Mouse (Mus musculus) kidney, embryonic 16.5 days (tissue): ENCODE results near the gene Zfp507. TPM values are rescaled to one million over a fixed set of nuclear protein-coding genes. Genes with fewer than 3 reads are reported as not detected.

Source experiments
- ATAC-seq: fragments of 200-750 bp; cut with Nextera tagmentation; 2 replicates; pipeline ENCODE4 v1.8.0; 2017; ENCODE audit warnings: moderate TSS enrichment; ENCODE audit not compliant: low FRiP score, low TSS enrichment
- H3K27ac ChIP-seq: fragments of 300-500 bp; sonication (generic); 2 replicates; pipeline ENCODE4 v1.5.1; 2014; ENCODE audit warnings: low read length
- H3K27me3 ChIP-seq: fragments of 300-500 bp; sonication (generic); 2 replicates; pipeline ENCODE4 v1.6.1; 2014; ENCODE audit warnings: low read length, control low read depth, mixed read lengths; ENCODE audit not compliant: insufficient read depth
- H3K36me3 ChIP-seq: fragments of 300-500 bp; sonication (generic); 2 replicates; pipeline ENCODE4 v1.6.1; 2014; ENCODE audit warnings: low read length, control low read depth, mixed read lengths; ENCODE audit not compliant: insufficient read depth
- H3K4me1 ChIP-seq: fragments of 300-500 bp; sonication (generic); 2 replicates; pipeline ENCODE4 v1.6.1; 2014; ENCODE audit warnings: low read length, control low read depth, mixed read lengths; ENCODE audit not compliant: insufficient read depth
- H3K4me2 ChIP-seq: fragments of 300-500 bp; sonication (generic); replicated peaks from 2 replicates; pipeline ENCODE4 v1.6.1; 2014; ENCODE audit warnings: low read depth, low read length
- H3K4me3 ChIP-seq: fragments of 300-500 bp; sonication (generic); 2 replicates; pipeline ENCODE4 v1.5.1; 2014; ENCODE audit warnings: mild to moderate bottlenecking, low read length
- H3K9ac ChIP-seq: fragments of 300-500 bp; sonication (generic); replicated peaks from 2 replicates; pipeline ENCODE4 v1.6.1; 2014; ENCODE audit warnings: low read length
- H3K9me3 ChIP-seq: fragments of 300-500 bp; sonication (generic); 2 replicates; pipeline ENCODE4 v1.6.1; 2016; ENCODE audit warnings: low read length, control low read depth
- WGBS: fragments of 180-500 bp; shearing (Covaris S2); extraction: QIAGEN DNeasy Blood & Tissue Kit; methylation state at CpG from one replicate; pipeline ENCODE4 v1.1.7; 2014; 5-methylcytosine and 5-hydroxymethylcytosine counted together
- polyA plus RNA-seq: library from polyadenylated mRNA; unstranded; fragments of >200 nt; fragmentation: Nextera tagmentation; extraction: Ambion mirVana; gene quantifications from 2 replicates; pipeline ENCODE4 v1.2.1, GENCODE M21; 2015

Zfp507 gene
- polyA plus RNA-seq, 1 experiment from 2014 or later = 15.5 TPM

DNA sequence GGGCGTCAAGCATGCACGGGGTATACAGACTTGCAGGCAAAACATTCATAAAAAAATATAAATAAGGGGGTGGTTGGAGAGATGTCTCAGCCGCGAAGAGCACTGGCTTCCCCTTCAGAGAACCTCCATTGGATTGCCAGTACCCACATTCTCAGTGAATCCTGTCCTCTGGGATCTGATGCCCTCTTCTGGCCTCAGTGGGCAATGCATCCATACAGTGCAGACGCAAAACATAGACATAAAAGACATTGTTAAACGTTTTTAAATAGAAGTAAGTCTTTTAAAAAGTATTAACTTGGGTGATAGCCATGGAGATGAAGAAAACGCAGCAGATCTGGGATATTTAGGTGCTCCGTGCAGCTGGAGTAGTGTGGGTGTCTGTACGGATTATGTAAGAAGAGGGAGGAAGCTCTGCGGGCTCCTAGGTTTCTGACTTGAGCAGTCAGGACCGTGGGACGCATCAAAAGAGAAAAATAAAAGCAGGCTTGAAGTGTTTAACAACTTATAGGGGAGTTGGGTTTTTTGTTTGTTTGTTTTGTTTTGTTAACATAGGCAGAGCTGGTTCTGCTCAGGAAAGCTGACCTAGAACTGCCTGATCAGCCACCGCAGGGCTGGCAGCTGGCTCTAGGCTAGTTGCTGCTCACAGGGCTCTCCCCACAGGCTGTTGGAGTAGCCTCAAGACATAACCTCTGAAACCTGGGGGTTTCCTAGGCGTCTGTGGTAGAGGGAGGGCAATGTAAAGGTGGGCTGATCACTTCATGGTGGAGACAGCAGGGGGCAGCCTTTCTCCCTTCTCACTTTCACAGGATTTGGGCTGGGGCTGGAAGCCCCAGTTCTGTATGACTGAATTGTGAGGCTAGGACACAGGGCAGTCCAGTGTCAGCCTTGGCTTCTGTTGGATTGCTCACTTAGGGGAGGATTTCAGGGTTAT lies 46.0 kb downstream of the Zfp507 start:
- 42% methylated on average over 14 of the region's 14 CpGs for WGBS
- Histone ChIP-seq H3K36me3 (no peaks in the 10 kb centered on the region), H3K27ac (no peak overlapping the region), H3K27me3 (no peaks in the 10 kb centered on the region), H3K9ac (no peak overlapping the region), H3K4me1 (peaks cover 14% of the 10 kb centered on the region), H3K4me2 (no peak overlapping the region), H3K9me3 (no peaks in the 10 kb centered on the region), H3K4me3 (no peak overlapping the region)
- no peak for ATAC-seq

DNA sequence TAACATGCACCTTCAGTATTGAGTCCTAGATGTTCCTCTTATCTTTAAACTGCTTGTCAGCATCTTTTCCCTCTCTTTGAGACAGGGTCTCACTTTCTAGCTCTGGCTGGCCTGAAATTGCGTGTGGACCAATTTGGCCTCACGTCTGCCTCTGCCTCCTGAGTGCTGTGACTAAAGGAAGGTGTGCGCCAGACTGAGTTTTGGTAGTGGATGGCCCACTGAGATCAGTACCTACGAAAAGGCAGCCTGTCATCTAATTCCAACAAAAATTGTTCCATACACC lies 48.0 kb downstream of the Zfp507 start:
- peak overlapping the region; percentile 95 for H3K4me3 ChIP-seq
- no peaks in the 10 kb centered on the region for H3K9me3 ChIP-seq
- H3K36me3 ChIP-seq = no peaks in the 10 kb centered on the region
- peaks cover 14% of the 10 kb centered on the region for H3K4me1 ChIP-seq
- WGBS = 67% methylated on average over 4 of the region's 4 CpGs
- H3K27me3 ChIP-seq = no peaks in the 10 kb centered on the region
- peak overlapping the region; percentile 88 for H3K9ac ChIP-seq
- peak overlapping the region; percentile 51; the same call in 1 of the 2 replicates for H3K27ac ChIP-seq
- H3K4me2 ChIP-seq = peak overlapping the region; percentile 98
- ATAC-seq = no peak

DNA sequence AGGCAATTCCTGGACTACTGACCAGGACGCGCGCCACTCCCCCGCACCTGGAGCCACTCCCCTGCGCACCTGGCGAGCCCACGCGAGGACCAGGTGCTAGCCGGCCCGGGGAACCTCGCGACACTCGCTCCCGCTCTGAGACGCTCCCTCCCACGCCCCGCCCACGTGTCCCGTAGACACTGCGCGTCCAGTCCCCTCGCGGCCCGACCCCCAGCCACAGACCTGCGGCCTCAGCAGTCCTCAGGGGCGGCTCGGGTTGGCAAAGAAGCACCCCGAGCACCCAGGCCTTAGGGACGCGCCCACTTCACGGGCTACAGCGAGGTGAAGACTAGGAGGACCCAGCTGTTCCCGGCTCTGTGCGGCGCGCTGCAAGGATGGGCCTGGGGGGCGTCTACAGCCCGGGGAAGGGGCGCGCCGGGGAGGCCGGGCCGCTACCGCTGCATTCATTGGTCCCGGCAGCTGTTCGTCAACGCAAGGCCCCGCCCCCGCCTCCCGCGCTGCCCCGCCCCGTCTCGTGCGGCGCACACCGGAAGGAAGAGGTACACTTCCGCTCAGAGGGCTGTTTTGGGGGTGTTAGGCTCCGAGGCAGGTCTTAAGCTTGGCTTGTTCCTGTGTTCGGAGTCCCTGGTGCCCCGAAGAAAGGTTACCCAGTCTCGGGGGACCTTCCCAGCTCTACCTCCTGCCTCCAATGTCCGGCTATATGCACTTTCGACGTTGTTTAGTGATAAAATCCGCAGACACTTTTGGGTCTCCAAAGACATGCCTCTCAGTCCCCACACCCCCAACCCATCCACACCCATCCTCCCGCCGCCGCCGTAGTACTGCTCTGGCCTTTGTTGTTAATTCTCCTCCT lies 48.5 kb downstream of the Zfp507 start, which contains the start of gene Dpy19l3:
Dpy19l3 (minus strand) TSS at position 422 of the 853 bp plus-strand sequence.
- H3K4me3 ChIP-seq = peak within 1 kb of the TSS; percentile 95

DNA sequence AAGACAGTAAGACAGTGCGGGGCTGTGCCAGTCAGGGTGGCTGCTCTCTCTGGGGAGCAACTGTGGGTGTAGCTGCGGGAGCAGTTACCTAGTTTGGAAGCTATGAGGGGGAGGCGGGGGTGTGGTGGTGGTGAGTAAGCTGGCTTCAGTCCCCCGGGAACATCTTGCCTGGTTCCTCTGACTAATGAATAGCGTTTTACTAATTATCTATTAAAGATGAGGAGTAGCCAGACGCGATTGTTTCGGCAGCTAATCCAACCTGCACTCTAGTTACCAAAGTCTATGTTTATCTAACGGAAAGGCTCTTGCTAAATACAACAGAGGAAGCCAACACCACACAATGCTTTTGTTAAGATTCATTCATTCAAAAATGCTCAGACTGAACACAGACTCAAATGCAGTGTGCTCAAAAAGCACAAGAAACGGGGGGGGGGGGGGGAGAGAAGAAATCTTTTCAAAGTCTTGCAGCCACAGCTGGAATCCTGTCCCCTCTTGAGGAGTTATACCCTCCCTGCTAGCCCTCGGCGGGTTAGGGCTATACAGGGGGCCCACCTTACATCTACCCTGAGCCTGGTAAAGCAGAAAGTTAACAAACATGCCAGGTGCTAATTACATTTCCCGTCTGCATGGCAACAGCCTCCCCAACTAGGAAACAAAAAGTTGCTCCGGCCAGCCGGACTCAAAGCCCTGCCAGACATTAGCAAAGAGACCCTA lies 49.3 kb downstream of the Zfp507 start:
- Histone ChIP-seq H3K4me1 (peaks cover 14% of the 10 kb centered on the region), H3K27ac (no peak overlapping the region)
- 4% methylated on average over 15 of the region's 15 CpGs for WGBS

More for the DNA sequence above, 48.5 kb downstream of the Zfp507 start, which contains the start of gene Dpy19l3:
- peak within 1 kb of the TSS; percentile 51; the same call in 1 of the 2 replicates for H3K27ac ChIP-seq
- peaks cover 5% of the 10 kb centered on the region for H3K36me3 ChIP-seq
- no peaks in the 10 kb centered on the region for H3K27me3 ChIP-seq
- H3K4me2 ChIP-seq = peak within 1 kb of the TSS; percentile 98
- no peaks in the 10 kb centered on the region for H3K9me3 ChIP-seq
- WGBS = under 1% methylated on average over 67 of the region's 70 CpGs
- H3K4me1 ChIP-seq = peaks cover 14% of the 10 kb centered on the region
- ATAC-seq = peak; percentile 97
- H3K9ac ChIP-seq = peak within 1 kb of the TSS; percentile 88

DNA sequence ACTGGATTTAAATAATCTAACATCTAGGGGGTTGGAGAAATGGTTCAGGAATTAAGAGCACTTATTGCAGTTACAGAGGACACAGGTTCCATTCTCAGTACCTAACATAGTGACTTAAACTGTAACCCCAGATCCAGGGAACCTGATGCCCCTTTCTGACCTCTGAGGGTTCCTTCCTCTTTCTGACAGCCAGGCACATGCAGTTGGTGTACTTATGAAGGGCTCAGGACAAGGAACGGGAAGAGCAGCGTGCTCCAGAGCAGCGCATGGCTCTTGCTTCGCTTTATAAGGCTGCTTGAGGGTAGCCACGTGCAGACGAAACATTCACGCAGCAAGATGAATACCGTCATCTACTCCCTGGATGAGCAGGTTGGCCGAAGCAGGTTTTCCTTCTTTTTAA lies 51.9 kb downstream of the Zfp507 start:
- WGBS = 97% methylated on average over 9 of the region's 9 CpGs
- ATAC-seq = no peak
- Histone ChIP-seq H3K4me2 (no peak overlapping the region), H3K4me1 (peaks cover 14% of the 10 kb centered on the region), H3K9me3 (no peaks in the 10 kb centered on the region; the same call in 1 of the 2 replicates), H3K27ac (no peak overlapping the region), H3K27me3 (no peaks in the 10 kb centered on the region), H3K9ac (no peak overlapping the region), H3K36me3 (peaks cover 27% of the 10 kb centered on the region), H3K4me3 (no peak overlapping the region)

More for the DNA sequence above, 49.3 kb downstream of the Zfp507 start:
- H3K4me2 ChIP-seq = peak overlapping the region; percentile 98
- no peaks in the 10 kb centered on the region for H3K27me3 ChIP-seq
- H3K36me3 ChIP-seq = peaks cover 11% of the 10 kb centered on the region
- H3K9me3 ChIP-seq = no peaks in the 10 kb centered on the region
- peak overlapping the region; percentile 88 for H3K9ac ChIP-seq
- peak overlapping the region; percentile 95 for H3K4me3 ChIP-seq
- ATAC-seq = peak; percentile 34

DNA sequence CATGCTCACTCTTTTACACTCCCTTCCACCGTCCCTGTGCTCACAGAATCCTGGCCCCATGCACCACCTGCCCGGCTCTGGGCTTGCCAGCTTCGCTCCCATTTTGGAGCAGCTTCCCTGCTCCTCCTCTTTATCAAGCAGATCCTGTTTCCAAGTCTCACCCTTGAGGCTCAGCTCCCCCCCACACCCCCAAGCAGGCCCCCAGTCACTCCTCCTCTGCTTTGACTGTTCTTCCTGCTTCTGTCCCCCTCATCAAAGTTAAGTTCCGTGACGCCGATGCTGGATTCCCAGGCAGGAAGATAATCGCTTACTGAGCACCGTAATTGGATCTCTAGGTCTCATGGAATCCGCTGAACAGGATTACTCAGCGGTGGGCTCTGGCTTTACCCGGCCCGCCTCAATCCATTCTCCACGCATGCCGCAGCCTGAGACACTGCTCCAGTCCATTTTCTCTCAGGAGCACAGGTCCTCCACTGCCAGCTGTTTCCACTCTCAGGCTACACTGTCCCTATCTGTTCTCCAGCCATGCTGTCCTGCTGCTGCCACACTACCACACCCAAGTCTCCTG lies 55.3 kb downstream of the Zfp507 start:
- Histone ChIP-seq H3K27me3 (no peaks in the 10 kb centered on the region), H3K4me3 (no peak overlapping the region), H3K9ac (no peak overlapping the region), H3K4me2 (no peak overlapping the region), H3K36me3 (peaks cover 31% of the 10 kb centered on the region), H3K9me3 (no peaks in the 10 kb centered on the region; the same call in 1 of the 2 replicates), H3K27ac (no peak overlapping the region), H3K4me1 (peaks cover 5% of the 10 kb centered on the region; the same call in 1 of the 2 replicates)
- WGBS = 40% methylated on average over 14 of the region's 14 CpGs
- ATAC-seq = peak; percentile 58

DNA sequence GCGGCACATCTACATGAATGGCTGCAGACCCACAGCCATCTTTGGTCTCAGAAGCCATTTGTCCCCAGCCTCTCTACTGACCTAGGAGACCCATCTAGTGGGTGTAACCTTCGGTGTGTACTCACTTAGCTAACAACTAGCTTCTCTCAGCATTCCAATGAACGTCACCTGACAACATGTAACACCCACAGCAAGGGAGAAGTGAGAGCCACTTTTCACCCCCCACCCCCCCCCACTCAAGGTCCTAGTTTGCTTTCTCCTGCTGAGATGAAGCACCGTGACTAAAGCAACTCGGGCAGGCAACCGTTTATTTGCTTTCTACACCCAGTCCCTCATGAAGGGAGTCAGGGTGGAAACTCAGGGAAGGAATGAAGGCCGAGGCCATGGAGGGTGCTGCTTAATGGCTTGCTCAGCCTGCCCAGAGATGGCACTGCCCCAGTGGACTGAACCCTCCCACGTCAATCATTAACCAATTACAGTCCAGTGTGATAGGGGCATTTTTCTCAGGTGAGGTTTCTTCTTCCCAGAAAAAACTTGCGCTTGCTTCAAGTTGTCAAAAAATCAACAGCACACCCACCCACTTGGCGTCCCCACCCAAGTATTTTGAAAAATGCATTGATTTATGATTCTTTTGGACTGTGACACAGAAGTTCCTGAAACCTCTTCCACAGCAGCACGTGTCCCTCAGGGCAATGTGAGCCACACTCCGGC lies 56.0 kb downstream of the Zfp507 start:
- Histone ChIP-seq H3K9ac (no peak overlapping the region), H3K27me3 (no peaks in the 10 kb centered on the region), H3K4me2 (no peak overlapping the region), H3K4me1 (peaks cover 5% of the 10 kb centered on the region; the same call in 1 of the 2 replicates), H3K4me3 (no peak overlapping the region), H3K9me3 (no peaks in the 10 kb centered on the region; the same call in 1 of the 2 replicates), H3K27ac (no peak overlapping the region), H3K36me3 (peaks cover 31% of the 10 kb centered on the region)
- ATAC-seq = no peak
- 79% methylated on average over 12 of the region's 12 CpGs for WGBS

DNA sequence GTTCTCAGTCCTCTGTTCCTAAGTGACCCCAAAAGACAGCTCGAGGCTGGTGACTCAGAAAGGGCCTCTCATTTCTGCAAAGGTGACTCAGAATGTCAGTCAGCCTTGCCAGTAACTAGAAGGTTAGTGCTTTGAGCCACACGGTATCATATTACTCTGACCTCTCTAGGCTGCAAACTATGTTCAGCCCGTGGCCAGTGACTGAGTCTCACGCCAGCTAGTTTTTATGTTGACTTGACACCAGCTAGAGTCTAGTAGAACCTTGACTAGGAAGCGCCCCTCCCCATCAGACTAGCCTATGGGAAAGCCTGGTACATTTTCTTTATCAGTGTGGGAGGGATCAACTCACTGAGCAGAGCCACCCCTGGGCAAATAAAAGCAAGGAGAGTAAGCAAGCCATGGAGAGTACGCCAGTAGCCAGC lies 57.5 kb downstream of the Zfp507 start:
- H3K36me3 ChIP-seq = peaks cover 31% of the 10 kb centered on the region
- H3K4me3 ChIP-seq = no peak overlapping the region
- 0 out of 2 replicates have a peak, but pooled peaks have one; percentile 13 for ATAC-seq
- no peaks in the 10 kb centered on the region for H3K27me3 ChIP-seq
- H3K4me2 ChIP-seq = no peak overlapping the region
- H3K9ac ChIP-seq = no peak overlapping the region
- WGBS = 53% methylated on average over 6 of the region's 6 CpGs
- H3K4me1 ChIP-seq = peaks cover 5% of the 10 kb centered on the region; the same call in 1 of the 2 replicates
- no peaks in the 10 kb centered on the region; the same call in 1 of the 2 replicates for H3K9me3 ChIP-seq
- H3K27ac ChIP-seq = no peak overlapping the region
